Mouse (Mus musculus): ENCODE results near the gene Actn4.
"Not testable (repeated sequence)": the region's sequence is repeated elsewhere in the genome, so short reads cannot be mapped to it uniquely, and the experiment has no call there.

Actn4 gene

DNA sequence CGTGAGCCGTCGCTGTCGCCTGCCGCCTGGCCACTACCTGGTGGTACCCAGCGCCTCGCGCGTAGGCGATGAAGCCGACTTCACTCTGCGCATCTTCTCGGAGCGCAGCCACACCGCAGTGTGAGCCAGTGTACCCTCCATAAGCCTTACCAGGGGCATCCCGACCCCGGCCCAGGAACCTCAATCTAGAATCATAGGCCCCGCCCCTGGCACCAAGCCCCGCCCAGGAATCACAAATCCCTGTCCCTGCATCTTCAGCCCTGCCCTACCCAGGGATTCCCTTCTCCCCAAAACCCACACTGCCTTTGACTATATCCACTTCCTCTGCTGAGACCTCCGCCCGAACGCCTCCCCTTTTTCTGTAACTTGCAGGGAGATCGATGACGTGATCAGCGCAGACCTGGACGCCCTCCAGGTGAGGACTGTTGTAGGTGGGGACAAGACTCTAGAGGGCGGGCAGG is 73.4 kb downstream of the Actn4 start:
- DNase-seq (ENCODE audit: low read depth, low spot score): no peak

DNA sequence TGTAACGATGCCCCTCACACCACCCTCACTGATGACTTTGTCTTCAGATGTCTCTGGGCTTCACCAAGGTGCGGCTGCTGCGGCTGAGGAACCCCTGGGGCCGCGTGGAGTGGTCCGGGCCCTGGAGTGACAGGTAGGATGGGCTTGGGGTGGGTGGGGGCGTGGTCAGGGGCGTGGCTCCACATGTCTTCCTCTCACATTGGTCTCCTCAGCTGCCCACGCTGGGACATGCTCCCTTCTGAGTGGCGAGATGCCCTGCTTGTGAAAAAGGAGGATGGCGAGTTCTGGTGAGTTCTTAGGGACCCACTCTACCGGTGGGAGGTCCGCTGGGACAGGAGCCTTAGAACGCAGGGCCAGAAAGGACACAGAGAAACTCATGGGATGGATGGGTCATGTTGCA is 75.7 kb downstream of the Actn4 start:
- DNase-seq (ENCODE audit: low read depth, low spot score): no peak

DNA sequence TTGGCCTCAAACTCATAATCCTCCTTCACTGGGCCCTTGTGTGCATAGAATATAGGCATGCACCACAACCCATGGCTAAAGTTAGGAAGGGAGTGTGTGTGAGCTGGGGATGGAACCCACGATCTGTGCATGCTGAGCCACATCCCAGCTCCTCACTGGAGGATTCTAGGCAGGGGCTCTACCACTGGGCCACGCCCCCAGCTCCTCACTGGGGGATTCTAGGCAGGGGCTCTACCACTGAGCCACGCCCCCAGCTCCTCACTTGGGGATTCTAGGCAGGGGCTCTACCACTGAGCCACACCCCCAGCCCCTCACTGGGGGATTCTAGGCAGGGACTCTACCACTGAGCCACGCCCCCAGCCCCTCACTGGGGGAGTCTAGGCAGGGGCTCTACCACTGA is 78.4 kb downstream of the Actn4 start:
- not testable (repeated sequence) for DNase-seq (ENCODE audit: low read depth, low spot score)

DNA sequence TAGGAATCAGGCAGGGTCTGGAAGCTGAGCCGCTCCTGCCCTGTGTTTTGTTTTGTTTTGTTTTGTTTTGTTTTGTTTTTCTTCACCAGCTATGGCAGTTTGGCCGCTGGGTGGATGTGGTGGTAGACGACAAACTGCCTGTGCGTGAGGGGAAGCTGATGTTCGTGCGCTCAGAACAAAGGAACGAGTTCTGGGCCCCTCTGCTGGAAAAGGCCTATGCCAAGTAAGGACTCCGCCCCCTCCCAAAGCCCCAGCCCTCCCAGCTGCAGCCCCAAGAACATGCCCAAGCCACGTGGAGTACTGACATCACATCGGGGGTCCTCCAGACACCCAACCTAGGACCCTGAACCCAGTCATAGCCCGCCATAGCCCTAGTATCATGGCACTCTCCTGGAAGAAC is 79.1 kb downstream of the Actn4 start:
- DNase-seq (ENCODE audit: low read depth, low spot score): no peak

DNA sequence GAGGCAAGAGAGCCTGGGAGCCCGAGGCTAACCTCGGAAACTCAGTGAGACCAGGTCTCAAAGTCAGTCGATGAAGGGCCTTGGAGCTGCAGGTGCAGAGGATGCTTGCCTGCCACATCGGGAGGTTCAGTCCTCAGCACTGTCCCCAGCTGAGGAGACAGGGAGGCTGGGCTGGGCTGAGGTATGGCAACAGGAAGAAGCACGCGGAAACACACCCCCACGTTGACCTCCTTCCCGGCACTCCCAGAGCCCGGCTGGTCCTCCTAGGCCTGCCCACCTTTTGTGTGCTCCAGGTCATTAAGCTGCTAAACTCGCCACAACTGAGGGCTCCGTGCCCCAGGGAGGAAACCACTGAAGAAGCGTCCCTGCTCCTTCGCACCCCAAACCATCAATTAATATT is 80.9 kb downstream of the Actn4 start, which contains the start of gene Capn12:
Gene Capn12, plus strand, starts transcription at position 224 of the 400 bp plus-strand sequence.
- DNase-seq (ENCODE audit: low read depth, low spot score): no peak

DNA sequence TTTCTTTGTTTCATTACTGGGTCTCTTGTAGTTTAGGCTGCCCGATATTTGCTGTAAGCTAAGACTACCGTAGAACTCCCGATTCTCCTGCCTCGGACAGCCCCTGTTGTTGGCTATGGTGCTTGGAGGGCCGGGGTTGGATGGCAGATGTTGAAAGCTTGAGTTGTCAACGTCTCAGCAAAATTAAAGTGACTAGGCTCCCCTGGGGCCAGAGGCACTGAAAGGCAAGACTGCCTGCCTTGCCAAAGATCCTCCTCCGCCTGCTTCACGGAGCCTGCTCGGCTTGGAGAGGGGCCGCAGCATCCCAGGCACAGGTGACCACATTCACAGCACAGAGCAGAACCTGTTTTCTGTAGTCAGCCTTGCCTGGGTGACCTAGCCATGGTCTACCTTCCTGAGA is 81.6 kb downstream of the Actn4 start:
- DNase-seq (ENCODE audit: low read depth, low spot score): no peak

DNA sequence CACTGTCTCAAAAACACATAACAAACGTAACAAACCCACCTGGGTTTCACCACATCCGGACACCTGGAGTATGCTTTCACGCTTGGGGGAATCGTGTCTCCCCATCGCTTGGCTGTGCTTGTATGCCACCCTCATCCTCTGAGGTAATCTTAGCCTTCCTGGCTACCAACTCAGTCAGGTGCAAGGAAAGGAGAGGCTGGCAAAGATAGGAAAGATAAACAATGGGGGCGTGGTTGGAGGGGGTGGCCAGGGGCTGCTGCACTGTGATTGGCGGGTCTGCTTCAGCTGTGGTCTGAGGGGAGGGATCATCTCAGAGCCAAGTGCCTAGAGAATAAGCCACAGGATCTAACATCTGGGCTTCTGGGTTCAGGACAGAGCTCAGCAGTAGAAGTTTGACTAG is 82.5 kb downstream of the Actn4 start:
- DNase-seq (ENCODE audit: low read depth, low spot score): no peak

DNA sequence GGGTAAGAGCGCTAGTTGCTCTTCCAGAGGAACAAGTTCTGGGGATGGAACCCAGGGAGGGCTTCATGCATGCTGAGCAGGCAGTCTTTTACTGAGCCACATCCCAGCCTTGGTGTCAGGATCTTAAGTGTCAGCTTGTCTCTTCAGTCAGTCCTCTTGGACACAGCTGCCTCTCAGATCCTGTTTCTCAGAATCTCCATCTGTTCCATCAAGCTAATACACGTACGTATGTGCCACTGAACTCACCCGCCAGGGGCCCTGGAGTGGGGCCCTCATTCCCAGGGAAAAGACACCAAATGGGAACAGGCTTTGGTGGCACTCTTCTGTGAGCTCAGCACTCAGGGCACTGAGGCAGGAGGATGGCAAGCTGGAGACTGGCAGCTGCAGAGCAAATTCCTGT is 84.3 kb downstream of the Actn4 start:
- no peak for DNase-seq (ENCODE audit: low read depth, low spot score)

DNA sequence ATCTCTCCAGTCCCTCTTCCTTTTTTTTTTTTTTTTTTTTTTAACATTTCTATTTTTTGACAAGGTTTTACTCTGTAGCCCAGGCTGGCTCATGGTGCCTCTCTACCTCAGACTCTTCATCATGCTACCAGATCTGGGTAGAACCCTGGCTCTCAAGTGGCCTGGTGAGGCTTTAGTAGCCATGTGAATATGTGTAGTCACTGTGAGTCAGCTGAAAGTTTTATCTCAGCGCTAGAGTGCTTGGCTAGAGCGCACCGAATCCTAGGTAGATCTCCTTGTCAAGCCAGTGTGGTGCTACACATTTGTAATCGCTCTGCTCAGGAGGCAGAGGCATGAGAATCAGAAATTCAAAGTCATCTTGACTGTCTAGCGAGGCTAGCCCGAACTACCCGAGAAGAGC is 85.0 kb downstream of the Actn4 start:
- no peak for DNase-seq (ENCODE audit: low read depth, low spot score)

DNA sequence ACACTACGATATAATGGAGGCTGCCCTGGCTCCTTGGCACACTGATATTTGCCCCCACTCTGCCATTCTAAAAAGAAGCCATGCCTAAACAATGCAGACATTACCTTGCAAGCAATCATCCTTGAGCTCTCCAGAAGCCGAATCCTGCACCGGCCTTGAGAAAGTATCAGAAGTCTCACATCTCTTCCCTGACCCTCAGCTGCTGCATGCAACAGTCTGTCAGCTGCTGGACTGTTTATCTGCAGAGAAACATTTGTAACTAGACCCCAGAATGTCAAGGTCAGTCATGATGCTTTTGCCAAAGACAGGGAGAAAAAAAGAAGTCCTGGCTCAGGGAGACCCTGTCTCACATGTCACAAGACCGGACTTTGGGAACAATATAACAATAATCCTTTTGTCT is 86.0 kb downstream of the Actn4 start:
- DNase-seq (ENCODE audit: low read depth, low spot score): no peak

DNA sequence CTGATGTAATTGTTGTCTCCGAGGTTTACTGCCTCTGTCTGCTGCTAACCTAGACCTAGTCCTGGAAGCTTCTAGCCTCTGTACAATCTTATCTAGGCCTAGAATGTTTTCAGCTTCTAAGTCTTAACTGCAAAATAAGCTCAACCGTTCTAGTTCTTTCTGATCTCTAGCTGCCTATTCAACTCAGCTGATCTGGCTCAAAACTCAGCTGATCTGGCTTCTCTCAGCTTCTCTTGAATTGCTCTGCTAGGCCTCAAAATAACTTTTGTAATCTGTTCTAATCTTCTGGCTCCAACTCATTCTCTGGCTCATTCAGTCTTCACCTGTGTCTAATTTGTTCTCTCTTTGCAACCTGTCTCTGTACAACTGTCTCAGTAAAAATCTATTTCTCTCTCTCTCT is 87.6 kb downstream of the Actn4 start:
- DNase-seq (ENCODE audit: low read depth, low spot score): no peak

DNA sequence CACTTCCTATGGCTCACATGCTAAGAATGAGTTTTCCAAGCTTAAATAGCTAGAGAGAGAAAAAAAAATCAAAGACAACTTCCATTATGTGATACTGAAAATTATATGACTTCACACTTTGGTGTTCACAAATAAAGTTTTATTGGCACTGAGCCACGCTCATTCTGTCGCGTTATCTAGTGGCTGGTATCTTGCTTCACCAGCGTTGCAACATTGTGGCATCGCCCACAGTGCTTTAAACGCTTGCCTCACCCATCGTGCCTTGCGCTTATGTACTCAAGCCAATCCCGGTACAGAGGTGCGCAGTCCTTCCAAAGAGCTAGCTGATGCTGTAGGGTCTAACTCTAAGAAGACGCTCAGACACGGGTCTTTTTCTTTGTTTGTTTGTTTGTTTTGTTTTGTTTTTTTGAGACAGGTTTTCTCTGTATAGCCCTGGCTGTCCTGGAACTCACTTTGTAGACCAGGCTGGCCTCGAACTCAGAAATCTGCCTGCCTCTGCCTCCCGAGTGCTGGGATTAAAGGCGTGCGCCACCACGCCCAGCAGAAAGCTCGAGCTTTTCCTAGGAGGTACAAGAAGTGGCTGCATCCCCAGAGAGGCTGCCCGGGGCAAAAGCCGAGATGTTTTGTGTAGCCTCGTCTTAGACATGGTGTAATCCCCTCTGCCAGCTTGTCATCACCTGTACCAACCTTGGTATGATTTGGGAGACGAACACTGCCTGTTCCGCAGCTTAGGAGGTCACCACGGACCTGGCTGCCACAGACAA is 91.1 kb downstream of the Actn4 start:
- no peak for DNase-seq (ENCODE audit: low read depth, low spot score)

DNA sequence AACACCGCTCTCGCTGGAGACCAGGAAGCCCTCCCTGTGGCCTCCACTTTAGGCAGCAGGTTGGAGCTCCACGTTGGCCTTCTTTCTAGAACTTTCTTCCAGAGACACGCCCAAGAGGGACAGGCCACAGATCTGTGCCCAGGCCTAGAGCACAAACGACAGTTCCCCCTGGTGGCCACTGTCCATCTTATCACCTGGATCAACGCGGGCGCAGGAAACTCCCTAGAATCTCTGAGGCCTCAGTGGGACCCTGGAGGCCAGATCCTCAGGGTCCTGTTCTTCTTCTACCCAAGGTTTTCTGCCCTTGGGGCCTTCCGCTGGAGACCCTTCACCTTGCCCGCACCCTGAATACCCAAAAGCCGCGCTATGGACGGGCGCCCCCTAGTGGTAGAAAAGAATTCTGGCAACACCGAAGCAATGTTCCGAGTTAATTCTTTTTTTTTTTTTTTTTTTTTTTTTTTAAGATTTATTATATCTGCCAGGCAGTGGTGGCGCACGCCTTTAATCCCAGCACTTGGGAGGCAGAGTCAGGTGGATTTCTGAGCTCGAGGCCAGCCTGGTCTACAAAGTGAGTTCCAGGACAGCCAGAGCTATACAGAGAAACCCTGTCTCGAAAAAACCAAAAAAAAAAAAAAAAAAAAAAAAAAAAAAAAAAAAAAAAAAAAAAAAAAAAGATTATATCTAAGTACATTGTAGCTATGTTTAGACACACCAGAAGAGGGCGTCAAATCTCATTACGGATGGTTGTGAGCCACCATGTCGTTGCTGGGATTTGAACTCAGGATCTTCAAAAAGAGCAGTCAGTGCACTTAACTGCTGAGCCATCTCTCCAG is 94.4 kb downstream of the Actn4 start:
- peak; percentile 49 for DNase-seq (ENCODE audit: low read depth, low spot score)

DNA sequence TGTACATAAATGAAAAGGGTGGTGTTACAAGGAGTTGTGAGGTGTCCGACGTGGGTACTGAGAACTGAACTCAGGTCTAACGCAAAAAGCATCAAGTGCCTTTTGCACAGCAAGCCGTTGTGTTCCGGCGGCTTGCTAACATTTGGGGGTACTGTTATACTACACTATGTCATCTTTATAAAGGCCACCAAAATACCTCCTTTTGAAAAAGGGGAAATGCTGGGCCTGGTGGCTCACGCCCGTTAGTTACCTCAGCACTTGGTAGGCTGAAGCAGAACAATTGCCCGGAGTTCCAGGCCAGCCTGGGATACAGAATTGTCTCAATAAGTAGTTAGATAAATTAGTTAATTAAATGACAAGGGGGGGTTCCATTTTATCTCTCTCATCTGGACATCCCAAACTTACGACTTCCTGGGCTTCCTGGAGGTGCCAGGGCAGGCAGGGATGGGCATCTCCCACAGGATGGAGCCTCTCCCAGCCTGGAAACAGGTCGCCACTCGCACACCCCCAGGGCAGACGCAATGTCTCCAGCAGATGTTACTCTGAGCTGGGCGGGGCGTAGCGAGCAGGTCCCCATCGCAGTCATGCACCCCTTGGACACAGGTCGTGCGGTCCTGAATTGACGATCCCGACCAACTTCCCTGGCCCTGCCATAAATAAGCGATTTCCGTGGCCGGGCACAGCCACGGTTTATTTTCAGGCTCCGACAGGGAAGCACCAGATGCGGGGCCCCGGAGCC is 95.2 kb downstream of the Actn4 start:
- DNase-seq (ENCODE audit: low read depth, low spot score): no peak

DNA sequence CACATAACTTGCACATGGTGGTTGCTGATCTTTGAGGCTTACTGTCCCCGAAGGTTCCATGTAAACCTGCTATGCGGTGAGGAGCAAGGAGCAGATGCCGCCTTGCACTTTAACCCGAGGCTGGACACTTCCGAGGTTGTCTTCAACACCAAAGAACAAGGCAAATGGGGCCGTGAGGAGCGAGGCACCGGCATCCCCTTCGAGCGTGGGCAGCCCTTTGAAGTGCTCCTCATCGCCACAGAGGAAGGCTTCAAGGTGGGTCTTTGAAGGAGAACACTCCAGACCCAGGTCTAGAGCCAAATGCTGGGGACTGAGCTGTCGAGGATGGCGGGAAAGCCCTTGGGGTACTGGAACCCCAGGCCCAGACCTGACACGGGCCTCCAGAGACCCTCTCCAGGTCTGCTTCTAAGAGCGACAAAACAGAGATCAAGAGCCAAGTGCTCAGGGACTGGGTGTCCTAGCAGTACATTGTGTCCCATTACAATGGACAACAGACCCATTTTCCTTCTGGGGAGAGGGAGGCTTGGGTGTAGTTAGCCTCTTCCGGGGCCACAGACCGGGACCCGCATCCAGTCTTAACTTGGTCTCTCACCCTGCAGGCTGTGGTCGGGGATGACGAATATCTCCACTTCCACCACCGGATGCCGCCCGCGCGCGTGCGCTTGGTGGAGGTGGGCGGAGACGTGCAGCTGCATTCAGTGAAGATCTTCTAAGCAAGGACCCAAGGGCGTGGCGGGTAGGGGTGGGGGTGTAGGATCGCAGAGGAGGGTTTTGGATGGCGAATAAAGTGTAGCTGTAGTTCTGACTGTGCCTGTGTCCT is 96.4 kb downstream of the Actn4 start:
- DNase-seq (ENCODE audit: low read depth, low spot score): no peak

DNA sequence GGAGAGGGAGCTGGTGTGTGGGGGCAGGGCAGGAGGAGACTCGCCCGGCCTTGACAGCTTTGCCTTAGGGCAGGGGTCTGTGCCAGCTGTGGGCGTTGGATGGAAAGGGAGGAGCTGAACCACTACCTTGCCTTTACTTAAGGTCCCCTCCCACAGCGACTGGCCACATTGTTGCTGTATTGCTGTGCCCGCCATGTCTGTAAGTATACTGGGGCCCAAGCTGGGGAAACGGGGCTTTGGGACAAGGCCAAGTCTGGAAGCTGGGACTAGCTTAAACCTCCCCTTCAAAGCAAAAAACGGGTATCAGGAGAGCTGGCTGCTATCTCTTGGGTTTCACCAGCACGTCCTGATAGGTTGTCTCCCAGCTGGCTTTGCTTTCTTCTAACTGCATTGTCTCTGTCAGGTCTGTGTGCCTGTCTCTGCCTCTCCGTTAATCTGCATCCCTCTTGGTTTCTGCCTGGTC is 97.8 kb downstream of the Actn4 start:
- DNase-seq (ENCODE audit: low read depth, low spot score): no peak

DNA sequence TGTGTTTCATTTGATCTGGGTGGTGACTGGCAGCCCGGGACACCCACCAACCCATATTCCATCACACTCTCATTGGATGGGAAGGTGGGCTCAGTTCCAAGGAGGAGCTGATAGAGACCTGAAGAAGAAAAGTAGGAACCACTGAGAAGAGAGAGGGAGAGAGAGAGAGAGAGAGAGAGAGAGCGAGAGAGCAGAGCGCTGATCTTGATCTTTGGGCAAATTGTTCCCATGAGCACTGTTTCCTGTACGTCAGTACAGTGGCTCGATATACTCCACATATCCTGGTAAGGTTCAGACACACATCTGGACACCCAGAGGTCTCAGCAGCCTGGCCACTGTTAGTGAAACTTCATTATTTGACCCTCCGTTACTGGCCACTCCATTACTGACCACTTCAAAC is 98.6 kb downstream of the Actn4 start, which contains the start of gene Lgals7:
Gene Lgals7, plus strand, starts transcription at position 314 of the 400 bp plus-strand sequence.
- DNase-seq (ENCODE audit: low read depth, low spot score): no peak

DNA sequence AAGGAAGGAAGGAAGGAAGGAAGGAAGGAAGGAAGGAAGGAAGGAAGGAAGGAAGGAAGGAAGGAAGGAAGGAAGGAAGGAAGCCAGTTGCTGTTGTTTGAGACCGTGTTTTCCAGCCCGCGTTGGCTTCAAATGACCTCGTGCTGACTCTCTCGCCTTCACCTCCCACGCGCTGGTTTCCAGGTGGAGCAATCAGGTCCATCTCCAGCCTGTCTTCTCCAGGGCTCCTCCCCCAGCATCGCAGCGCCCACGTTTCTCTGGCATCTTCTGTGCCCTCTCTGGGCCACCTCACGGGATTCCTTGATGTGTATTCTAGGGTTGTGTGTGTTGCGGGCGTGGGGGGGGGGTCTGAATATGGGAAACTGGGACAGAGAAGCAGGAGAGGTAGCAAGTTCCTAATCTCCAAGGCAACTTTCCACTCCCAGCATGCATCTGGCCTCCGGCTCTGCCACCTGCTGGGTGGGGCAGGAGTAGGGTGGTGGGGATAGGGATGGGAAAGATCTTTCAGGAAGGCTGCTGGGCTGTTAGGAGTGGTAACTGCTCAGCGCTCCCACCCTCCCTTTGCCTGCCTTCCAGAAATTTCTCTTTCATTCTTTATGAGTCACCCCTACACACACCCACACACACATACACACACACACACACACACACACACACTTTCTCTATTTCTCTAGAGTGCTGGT is 99.2 kb downstream of the Actn4 start:
- DNase-seq (ENCODE audit: low read depth, low spot score): no peak

DNA sequence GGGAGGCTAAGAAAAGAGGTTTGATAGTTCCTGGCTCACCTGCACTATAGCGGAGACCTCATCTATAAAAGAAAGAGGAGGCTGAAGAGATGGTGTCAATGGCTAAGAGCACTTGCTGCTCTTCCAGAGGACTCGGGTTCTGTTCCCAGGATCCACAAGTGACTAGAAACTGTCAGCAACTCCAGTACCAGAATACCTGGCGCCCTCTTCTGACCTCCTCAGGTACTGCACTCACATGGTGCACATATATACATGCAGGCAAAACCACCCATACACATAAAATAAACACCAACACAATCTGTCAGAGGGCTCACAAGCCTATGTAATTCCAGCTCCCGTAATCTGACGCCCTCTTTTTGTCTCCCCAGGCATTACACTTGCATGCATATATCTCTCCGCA is 101.2 kb downstream of the Actn4 start:
- no peak for DNase-seq (ENCODE audit: low read depth, low spot score)

DNA sequence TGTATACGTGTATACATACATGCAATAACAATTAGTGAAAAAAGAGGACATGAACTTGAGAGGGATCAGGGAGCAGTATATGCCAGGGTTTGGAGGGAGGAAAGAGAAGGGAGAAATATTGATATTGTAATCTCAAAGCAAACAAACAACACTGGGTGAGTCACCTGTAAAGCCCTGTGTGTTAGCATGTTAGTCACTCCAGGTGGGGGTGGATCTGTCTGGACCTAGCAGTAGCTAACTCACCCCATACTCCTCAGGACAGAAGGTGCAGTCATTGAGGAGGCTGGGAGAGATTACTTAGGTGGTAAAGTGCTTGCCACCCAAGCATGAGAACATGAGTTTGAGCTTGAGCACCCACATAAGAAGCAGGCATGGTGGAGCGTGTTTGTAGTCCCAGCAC is 102.2 kb downstream of the Actn4 start:
- DNase-seq (ENCODE audit: low read depth, low spot score): no peak

DNA sequence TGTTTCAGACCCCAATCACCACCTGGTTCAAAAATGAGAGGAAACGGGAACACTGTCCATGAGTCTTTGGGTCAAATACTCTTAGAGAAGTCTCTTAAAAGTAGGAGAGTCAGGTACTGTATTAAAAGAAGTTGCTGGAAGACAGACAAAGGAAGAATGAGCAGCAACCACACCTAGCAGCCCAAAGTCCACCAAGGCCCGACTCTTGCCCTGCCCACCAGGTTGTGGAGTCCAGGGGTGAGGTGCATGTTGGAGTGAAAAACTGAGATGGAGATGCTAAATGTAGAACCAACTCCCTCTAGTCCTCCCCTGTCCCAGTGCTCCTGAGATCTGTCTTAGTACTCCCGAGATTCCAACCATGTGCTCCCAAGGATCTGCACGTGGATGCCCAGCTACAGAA is 111.5 kb downstream of the Actn4 start:
- DNase-seq (ENCODE audit: low read depth, low spot score): no peak
